Mouse (Mus musculus) c-Kit-positive CD71-negative TER-119-negative erythroid progenitor cells, embryonic 14.5 days (primary cell): ENCODE data around the gene Galns.

Source experiments
- DNase-seq: peaks from one replicate; pipeline ENCODE4 v3.0.0-alpha.2; 2013; ENCODE audit warnings: low read depth

Galns gene

GRCm38 (mm10) chr8:122611295-122612133 is at the start of gene Galns, which contains the start of gene Trappc2l:
Gene Galns, minus strand, starts transcription at chr8:122611463.
Gene Trappc2l, plus strand, starts transcription at chr8:122611640.
- peak; percentile 96 for DNase-seq

GRCm38 (mm10) chr8:122660022-122660421 is 48.8 kb upstream of the Galns start:
- DNase-seq = no peak

GRCm38 (mm10) chr8:122658807-122659160 is 47.5 kb upstream of the Galns start:
- no peak for DNase-seq

GRCm38 (mm10) chr8:122658149-122658806 is 47.0 kb upstream of the Galns start:
- no peak for DNase-seq

GRCm38 (mm10) chr8:122656056-122656999 is 45.1 kb upstream of the Galns start:
- no peak for DNase-seq

- DNase-seq = no peak
Measured at GRCm38 (mm10) chr8:122654768-122655167, 43.5 kb upstream of the Galns start.

- DNase-seq = no peak
Measured at GRCm38 (mm10) chr8:122652643-122653042, 41.4 kb upstream of the Galns start.

- DNase-seq = no peak
Measured at GRCm38 (mm10) chr8:122651326-122651921, 40.2 kb upstream of the Galns start.

GRCm38 (mm10) chr8:122648192-122648970 is 37.1 kb upstream of the Galns start:
- no peak for DNase-seq

GRCm38 (mm10) chr8:122646337-122646736 is 35.1 kb upstream of the Galns start:
- DNase-seq = no peak

GRCm38 (mm10) chr8:122644175-122644954 is 33.1 kb upstream of the Galns start:
- DNase-seq = no peak

- DNase-seq = no peak
Measured at GRCm38 (mm10) chr8:122642071-122642470, 30.8 kb upstream of the Galns start.

- no peak for DNase-seq
Measured at GRCm38 (mm10) chr8:122641406-122641805, 30.1 kb upstream of the Galns start.

- no peak for DNase-seq
Measured at GRCm38 (mm10) chr8:122640825-122641224, 29.6 kb upstream of the Galns start.

GRCm38 (mm10) chr8:122639521-122640248 is 28.4 kb upstream of the Galns start:
- no peak for DNase-seq

GRCm38 (mm10) chr8:122638601-122639000 is 27.3 kb upstream of the Galns start:
- no peak for DNase-seq

GRCm38 (mm10) chr8:122637230-122637629 is 26.0 kb upstream of the Galns start:
- DNase-seq = no peak

- no peak for DNase-seq
Measured at GRCm38 (mm10) chr8:122636803-122637175, 25.5 kb upstream of the Galns start.
